Mouse (Mus musculus) hindlimb bud, embryonic 11.5 days (tissue): ENCODE measurements around the gene Rspry1.

Experiments used
- DNase-seq: peaks from one replicate; pipeline ENCODE4 v3.0.0-alpha.2; 2012; ENCODE audit warnings: low read depth, low spot score; ENCODE audit errors: extremely low spot score

Rspry1 gene

DNA sequence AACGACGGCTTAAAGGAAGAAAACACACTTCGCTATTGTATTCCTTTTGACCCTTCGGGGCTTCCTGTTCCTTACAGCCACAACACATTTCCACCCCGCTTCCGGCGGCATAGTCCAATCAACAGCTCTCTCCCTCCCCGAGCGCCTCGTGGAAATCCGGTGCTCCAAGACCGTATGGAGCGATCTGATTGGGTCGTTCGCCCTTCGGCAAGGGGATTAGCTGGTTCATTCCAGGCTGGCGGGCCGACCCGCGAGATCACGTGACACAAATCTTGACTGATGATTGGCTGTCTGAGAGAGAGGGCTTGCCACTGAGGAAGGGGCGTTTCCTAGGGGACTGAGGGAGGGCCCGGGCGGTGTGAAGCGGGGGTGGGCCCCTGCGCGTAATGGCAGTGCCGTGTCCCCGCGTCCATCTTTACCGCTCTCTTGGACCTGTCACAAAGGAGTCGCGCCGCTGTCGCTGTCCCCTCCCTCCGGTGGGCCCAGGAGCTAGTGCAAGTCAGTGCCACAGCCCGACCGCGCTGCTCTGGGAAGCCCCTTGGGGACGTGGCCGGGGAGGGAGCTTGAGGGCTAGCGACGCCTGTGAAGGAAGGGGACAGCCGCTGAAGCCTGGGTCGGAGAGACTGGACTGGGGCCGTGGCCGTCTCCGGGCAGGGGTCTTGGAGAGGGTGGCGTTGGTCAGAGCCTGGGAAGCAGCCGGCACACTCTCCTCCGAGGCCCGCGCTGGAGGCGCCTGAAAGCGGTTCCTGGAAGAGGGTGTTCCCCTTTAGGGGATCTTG is at the start of gene Rspry1, which contains the start of gene Fam192a:
Gene Rspry1 (plus strand): TSS at position 331 of the 779 bp plus-strand sequence.
Gene Fam192a (minus strand): TSS at position 391 of the 779 bp plus-strand sequence.
- DNase-seq, result peak; percentile 99

DNA sequence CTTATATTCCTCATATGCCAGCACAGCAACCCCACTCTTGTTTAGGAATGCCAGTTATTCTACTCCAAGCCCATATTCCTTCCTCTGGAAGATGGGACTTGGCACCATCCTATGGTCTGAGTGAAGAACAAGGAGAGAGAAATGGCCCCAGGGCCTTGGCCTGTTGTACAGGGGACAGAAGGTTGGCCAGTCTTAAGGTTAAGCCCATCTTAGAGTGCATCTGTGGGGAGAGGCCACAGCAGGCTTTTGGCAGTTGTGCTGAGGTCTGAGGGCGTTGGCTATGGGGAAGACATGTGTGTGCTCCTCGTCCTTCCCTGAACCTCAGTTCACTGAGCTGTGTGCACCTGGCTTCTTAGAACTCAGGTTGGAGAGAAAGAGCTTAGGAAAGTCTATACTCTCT is 49.0 kb upstream of the Rspry1 start:
- no peak for DNase-seq

DNA sequence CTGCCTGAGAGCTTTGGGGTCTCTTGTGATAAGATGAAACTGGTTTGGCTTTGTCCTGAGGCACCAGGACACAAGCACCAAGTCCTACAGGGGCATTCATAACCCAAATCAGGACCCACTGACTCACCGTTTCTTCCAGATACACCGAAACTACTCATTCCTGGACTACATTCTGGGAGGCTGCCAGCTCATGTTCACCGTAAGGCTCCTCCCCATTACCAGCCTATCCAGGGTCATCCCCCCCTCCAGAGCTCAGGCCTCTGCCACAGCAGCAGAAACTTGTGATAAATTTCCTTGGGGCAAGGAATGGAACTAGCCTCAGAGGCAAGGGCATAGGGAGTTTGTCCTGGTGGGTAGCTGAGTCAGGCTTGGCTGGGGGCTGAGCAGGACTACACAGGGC is 44.5 kb upstream of the Rspry1 start:
- DNase-seq, result no peak

DNA sequence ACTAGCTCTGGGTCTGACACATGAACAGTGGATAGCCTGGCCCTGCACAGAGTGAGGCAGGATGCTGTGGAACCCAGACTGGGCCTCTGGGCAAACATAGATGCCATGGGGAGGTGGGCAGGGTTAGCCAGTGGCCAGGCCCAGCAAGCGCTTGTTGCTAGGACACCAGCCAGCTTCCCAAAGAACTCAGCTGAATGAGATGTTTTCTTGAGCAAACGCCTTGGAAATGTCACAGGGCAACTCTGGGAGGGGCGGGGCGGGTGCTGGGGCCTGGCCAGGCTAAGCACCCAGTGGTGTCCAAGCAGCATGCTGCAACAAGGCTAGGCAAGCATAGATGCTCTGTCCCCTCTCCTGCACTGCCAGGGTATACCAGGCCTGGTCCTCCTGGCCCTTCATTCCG is 40.5 kb upstream of the Rspry1 start:
- DNase-seq, result no peak

DNA sequence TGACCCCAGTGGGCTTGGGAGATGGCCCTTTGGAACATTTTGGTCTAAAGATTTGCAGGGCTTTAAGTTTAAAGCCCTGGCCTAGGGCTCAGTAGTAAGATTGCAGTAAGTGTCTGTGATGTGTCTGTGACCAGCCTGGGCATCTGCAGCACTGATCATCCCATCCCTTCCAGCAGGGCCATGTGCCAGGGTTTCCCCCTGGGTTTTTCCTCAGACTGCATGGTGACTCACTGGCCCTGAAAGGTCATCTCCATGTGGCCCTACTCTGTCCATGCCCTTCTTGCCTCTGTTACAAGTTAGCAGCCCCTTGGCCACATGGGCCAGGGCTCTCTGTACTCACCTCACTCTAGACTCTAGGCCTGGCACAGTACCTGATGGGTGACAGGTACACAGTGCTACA is 37.3 kb upstream of the Rspry1 start:
- no peak for DNase-seq

DNA sequence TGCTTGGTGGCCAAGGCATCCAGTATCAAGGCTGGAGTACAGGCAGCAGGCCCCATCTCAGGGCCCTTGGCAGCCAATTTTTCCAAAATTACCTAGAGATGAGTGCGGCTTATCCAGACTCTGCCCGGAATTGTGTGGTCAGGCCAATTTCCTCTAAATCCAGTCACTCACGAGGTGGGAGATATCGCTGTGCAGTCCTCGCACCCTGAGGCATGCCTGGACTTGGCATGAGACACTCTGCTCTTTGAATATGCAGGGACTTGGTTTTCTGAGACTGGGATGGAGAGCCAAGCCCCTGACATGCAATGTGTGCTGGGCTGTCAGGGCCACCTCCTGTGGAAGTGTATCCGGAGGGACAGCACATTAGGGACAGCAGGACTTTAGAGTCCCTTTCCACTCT is 35.7 kb upstream of the Rspry1 start:
- DNase-seq, result no peak

DNA sequence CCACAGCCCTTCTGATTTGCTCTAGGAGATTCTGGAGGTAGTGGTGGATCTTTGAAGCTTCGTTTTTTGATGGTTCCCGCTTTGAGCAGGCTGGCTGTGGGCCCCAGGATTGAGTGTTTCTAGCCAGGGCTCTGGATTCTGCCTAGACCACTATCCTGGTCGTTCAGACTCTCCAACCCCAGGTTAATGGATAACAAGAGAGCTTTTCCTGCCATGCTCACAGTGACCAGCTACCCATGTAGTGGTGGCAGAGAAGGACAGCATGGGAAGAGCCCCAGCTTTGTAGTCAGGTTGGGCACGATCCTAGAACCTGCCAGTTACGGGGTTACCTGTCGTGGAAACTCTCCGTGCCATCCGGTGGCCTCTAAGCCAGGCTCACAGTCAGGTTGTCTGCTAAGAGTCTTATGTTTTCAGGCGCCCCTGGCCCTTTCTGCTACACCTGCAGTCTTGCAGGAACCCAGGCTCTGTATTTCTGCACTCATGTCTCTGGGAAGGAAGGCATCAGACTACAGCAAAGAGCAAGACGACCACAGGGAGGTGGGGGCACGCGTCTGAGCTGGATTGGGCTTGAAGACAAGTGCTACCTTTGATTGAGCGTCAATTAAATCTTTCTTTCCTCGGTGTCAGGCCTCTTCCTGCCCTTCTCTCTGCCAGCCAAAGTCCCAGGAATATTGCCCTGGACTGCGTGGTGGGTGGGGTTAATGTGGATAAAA is 35.1 kb upstream of the Rspry1 start:
- DNase-seq, result no peak

DNA sequence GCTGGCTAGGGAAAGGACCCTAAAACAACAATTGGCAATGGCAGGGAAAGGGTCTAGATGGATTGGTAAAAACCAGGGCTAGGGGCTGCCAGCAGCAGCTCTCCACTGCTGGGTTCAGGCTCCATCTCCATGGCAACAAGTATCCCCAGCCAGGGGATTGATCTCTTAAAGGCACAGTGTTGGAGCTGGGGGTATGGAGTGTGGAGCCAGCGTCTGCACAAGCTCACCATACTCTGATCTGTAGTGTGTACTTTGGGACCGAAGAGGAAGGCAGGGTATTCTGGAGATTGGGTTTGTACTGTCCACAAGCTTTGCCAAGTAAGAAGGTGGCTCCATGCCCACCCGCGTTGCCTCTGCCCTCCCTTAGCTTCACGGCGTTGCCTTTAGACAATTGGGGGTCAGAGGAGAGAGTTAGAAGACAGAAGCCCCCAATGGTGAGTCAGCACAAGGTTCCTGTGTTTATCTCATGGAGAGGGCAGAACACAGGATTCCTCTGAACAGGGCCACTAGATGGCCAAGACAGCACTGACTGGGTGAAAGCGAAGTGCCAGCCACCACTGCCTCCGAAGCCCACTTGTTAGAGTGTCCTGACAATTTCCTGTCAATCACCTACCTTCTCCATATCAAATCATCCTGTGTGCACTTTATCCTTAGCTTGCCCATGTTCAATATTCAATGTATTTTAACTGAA is 34.4 kb upstream of the Rspry1 start:
- DNase-seq, result no peak

DNA sequence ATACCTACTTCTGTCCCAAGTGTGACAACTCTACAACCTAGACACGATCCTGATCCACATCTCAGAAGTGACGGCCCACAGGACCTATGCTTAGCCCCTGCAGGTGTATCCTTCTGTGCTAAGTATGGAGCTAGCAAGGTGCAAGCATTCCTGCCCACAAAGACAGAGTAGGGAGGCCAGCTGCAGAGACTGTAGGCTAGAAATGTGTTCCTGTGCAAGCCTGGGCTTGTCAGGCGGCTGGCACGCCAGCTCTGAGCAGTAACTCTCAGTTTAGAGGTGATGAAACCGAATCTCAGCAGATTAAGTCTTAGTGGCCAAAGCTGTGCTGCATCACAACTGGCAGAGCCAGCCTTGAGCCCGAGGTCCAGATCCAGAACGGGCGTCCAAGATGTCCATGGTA is 33.6 kb upstream of the Rspry1 start:
- no peak for DNase-seq

DNA sequence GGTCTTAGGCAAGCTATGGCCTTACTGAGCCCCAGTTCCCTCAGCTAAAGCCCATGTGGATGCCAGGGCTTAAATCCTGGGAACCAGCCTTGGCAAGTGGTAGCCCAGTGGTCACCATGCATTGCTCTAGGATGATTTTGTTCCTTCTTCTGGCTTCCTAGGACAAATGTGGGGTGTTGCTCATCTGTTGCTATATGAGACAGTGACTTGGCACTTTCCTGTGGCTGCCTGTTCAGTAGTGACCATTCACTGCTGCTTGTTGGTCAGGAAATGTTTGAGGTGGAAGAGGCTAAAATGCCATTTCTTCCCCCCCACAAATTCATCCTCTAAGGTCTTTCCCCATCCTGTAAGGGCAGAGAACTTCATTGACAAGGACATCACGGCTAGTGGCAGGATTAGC is 32.3 kb upstream of the Rspry1 start:
- no peak for DNase-seq

DNA sequence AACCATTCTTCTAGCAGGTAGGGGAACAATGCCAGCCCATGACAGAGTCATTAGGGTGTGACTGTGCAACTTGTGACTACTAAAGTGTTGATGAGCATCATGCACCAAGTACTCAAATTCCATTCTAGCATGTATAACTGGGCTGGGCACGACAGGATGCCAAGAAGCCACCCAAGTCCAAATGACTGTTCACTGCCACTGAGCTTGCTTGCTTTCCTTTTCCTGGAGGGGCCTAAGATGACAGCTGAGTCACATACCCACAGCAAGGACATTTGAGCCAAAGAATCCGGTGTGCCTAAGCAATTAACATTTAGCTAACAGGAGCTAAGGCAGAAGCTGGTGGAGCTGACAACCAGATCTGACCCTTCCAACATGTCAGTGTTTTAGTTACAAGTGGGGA is 29.8 kb upstream of the Rspry1 start:
- DNase-seq, result no peak

DNA sequence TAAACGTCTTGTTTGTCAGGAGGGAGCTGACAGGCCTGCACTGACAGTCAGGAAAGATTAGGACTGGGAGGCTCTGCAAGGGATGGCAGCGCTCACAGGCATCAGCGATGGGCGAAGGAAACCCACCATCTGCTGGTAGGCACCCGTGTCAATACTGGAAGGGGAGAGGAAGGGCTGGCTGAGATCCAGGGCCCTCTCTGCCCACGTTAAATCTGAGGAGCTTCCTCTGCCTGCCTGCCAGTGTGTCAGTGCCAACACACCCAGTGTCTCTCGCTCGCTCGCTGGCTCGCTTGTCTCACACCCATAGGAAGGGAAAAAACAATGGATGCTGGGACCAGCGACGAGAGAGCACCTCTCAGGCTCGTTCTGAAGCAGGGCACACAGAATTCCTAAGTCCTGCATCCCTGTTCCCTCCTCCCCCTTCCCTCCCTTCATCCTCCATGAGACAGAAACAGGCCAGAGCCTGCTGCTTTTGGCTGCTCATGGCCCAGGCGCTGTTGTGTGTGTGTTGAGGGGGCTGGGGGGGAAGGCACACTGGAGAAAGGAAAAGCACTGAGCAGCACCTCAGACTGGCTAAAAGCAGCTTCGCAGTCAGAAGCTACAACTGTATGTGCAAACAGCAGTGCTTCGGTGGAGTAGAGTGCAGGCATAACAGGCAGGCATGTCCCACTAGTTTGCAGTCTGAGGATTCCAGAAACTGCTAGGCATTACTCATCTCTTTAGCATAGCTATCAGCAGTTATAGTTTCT is 27.4 kb upstream of the Rspry1 start:
- no peak for DNase-seq

DNA sequence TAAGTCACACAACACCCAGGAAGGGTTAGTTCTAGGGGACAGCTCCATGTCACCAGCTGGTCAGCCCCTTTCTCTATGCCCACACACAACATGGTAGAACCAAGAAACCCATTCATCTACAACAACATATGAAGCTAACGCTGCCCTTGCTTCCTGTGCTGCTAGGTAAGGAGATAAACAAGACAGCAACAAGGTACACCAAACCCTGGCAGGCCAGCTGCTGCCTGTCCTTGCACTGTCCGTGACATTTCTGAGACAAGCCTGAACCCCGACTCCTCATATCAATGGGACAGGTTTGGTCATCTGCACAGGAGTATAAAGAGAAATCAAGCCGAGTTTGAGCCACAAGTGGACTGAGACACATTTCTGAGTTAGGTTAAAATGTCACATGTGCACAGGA is 26.6 kb upstream of the Rspry1 start:
- DNase-seq, result no peak

DNA sequence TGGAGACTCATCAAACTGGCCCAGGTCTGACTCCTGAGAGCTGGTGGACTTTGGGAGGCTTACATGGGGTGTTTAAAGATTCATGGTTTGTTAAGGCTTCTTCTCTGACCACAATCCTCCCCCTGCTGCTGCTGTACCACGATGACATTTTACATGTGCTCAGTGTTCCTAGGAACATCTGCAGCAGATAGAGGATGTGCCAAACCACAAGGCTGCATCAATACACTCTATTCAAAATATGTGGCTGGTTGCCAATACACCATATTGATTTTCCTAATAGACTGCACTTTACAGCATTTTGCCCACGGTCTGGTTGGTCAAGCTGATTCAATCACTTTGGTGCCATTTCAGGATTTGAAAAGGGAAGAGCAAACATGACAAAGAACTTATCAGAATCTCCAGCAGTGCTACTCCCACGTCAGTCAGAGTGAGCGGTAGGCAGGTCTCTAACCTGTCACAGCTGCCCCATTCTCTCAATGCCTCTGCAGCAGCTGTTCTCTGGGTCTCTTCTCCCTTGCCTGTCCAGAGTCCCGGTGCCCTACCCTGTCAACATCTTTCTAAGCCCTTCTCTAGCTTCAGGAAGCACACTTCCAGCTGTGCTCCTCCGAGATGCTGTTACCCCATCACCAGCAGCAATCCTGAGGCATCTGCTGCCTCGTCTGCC is 19.8 kb upstream of the Rspry1 start:
- DNase-seq, result no peak

DNA sequence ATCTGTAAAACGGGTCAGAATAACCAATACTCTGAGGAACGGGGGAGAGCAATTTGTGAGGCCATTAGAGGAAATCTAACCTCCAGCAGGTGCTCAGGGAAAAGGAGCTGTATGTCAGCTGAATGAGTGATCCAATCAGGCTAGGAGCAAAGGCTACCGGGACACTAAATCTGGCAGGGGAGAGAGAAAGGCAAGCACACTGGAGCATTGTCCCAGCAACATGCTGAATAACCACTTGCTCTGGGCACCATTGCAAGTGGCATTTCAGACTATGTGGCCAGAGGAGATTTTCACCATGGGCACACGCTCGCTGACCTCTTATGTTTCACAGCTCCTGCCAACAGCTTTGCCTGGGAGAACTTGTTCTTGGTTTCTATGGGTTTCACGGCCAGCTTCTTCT is 19.2 kb upstream of the Rspry1 start:
- no peak for DNase-seq

DNA sequence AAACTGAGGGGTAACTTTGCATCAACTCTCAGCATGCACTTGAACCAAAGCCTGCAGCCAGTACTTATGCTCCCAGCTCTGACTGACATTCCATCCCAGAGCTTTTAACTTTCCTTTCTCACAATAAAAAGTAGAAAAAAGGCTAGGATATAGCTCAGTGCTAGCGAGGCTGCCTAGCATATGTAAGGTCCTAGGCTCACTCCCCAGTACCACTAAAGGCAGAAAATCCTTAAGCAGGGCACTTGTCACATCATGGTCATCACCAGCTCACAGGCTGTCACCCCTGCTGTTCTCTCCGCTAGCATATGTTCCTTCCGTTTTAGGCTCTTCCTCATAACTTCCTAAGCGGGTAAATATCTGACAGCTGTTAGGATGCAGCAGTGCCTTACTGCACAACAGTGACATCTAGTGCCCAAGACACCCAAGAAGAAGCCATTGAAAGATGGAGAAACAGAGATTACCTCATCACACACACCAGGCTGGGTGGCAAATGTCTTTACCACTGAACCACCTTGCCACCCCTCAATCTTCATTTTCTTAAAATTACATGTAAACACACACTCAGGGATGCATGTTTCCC is 17.4 kb upstream of the Rspry1 start:
- no peak for DNase-seq

DNA sequence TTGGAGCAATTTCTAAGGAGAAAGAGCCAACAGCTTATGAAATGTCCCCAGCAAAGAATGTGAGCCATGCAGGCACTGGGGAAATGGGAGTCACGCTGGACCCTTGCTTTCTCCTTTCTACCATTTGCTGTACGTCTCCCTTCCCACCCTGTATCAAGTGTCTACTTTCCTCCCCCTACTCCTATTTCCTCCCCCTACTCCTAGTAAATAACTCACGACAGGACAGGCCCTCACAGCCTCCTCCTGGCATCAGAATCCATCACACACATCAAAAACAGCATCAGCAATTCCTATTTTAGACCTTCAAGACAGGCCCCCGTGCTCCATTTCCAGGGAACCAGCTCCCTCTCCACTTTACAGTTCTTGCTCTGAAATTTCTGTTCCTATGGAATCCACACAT is 10.0 kb upstream of the Rspry1 start:
- DNase-seq, result no peak

DNA sequence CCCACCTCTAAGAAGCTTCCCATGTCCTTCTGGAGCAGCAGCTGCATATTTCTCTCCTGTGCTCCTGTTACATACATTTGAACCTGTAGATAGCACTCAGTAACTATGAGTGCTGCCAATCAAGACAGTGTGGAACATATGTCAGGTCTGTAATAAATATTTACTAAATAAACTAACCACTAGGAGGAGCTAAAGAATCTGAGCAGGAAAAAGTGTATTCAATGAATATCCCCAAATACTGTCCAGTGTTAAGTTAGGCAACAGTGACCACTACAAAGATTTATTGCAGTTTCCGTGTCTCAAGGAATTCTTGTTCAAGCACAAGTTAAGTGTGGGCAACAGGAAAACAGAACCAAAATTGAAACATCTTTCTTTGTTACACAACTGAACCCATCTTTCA is 7.5 kb upstream of the Rspry1 start:
- no peak for DNase-seq

DNA sequence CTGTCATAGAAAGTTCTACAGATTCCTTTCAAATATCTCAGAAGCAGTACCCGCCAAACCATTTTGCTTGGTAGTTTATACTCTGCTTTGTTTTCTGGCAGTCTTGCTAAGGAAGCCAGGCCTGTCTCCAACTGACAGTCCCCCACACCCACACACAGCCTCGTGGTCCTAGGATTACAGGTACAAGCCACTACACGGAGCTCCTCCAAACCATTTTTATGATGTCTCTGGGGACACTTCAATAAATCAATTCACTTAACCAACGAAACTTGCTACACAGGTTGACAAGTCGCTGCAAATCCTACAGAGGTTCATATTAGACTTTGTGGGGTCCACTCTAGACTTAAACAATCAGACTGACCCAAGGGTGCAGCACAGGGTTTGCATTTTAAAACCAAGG is 1.3 kb upstream of the Rspry1 start:
- no peak for DNase-seq

DNA sequence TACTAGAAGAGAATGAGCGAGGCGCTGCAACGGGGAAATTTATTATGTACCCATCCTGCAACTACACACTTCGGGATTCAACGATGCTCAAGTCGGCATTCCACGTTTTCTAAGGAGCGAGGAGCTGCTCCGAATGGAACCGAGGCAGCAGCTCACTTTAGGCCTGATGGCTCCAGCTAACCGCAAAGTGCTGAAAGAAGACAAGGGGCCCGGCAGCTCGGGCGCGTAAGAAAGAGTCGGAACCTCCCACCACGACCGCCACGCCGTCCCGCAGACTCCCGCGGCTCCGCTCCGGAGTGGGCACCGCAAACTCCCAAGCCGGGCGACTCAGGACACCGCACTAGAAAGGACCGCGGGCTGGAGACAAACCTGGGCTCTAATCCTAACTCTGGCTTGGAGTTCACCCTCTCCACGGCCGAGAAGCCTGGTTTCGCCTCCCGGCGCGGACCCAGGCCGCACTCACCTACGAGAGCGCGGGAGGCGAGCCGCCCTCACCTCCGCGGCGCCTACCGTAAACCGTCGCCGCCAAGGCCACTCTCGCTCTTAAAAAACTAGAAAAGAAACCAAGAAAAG is 617 bp upstream of the Rspry1 start:
- DNase-seq, result no peak
